Mouse (Mus musculus) thymus, postnatal 4 days (tissue): ENCODE data around the gene Gm11020.

Experiments
- DNase-seq: peaks from one replicate; pipeline ENCODE4 v3.0.0; 2021

The Gm11020 gene

GRCm38 (mm10) chr8:104343957-104344356 is 22.6 kb downstream of the Gm11020 start:
- DNase-seq, result peak; percentile 93

- DNase-seq, result no peak
Measured at GRCm38 (mm10) chr8:104344622-104345021, 23.3 kb downstream of the Gm11020 start.

- no peak for DNase-seq
Measured at GRCm38 (mm10) chr8:104346706-104347105, 25.3 kb downstream of the Gm11020 start.

- no peak for DNase-seq
Measured at GRCm38 (mm10) chr8:104348971-104349370, 27.6 kb downstream of the Gm11020 start.

- DNase-seq, result no peak
Measured at GRCm38 (mm10) chr8:104350047-104350446, 28.7 kb downstream of the Gm11020 start.

- no peak for DNase-seq
Measured at GRCm38 (mm10) chr8:104353186-104353585, 31.8 kb downstream of the Gm11020 start.

- DNase-seq, result no peak
Measured at GRCm38 (mm10) chr8:104354504-104354903, 33.1 kb downstream of the Gm11020 start.

GRCm38 (mm10) chr8:104358637-104359036 is 37.3 kb downstream of the Gm11020 start:
- DNase-seq, result no peak

GRCm38 (mm10) chr8:104359778-104360456 is 38.5 kb downstream of the Gm11020 start:
- DNase-seq, result no peak

- DNase-seq, result no peak
Measured at GRCm38 (mm10) chr8:104365695-104366094, 44.3 kb downstream of the Gm11020 start.

GRCm38 (mm10) chr8:104367398-104367797 is 46.0 kb downstream of the Gm11020 start:
- DNase-seq, result no peak

- no peak for DNase-seq
Measured at GRCm38 (mm10) chr8:104369591-104369990, 48.2 kb downstream of the Gm11020 start.

GRCm38 (mm10) chr8:104370071-104370470 is 48.7 kb downstream of the Gm11020 start:
- no peak for DNase-seq

- DNase-seq, result no peak
Measured at GRCm38 (mm10) chr8:104371121-104371520, 49.8 kb downstream of the Gm11020 start.
